Mouse (Mus musculus) CD4-positive, CD25-positive, alpha-beta regulatory T cell, adult 9 weeks (primary cell): ENCODE measurements around the gene Cpped1. TPM values are rescaled to one million over a fixed set of nuclear protein-coding genes. Genes with fewer than 3 reads are reported as not detected.

ENCODE experiments used
- polyA plus RNA-seq: library from polyadenylated mRNA; unstranded; fragments of 100-300 nt; shearing (Covaris generic); gene quantifications from one replicate; pipeline ENCODE4 v1.2.1, GENCODE M21; 2017

The Cpped1 gene
- 13.0 TPM for polyA plus RNA-seq

DNA sequence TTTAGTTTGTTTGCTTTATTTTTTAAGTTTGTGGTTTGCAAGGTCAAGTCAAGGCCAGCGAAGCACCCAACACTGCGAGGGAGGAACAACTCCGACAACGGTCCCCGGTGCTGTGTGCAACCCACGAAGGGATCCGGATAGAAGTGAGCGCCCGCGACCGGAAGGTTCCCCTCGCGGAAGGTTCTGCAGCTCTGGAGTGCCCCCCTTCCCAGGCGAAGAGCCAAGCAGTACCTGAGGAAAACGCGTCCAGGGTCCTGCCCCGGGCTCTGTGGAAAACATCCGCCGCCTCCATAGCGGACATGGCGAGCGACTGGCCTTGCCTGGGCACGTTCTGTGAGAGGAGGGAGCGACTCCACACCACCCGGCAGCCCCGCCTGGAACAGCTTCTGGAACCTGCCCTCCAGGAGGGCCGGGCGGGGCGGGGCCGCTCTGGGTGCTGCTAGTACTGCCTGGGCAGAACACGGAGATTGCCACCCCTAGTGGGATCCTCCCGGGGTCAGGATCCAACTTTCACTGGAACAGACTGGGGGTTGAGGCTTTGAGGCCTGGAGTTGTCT lies at the start of gene Cpped1:
Cpped1 (minus strand) TSS at position 411 of the 557 bp plus-strand sequence.

Other genes with a start within 250 kb of the Cpped1 start
- not detected for gene Shisa9, start 74.7 kb upstream of the Cpped1 start, polyA plus RNA-seq